Mouse (Mus musculus) embryo, embryonic 10 days (tissue): Measurements from ENCODE around the gene Nup98.
A peak's percentile ranks its signal among the peaks of the same experiment; 100 is the strongest.

Source experiments
- DNase-seq: peaks from one replicate; pipeline ENCODE4 v3.0.0-alpha.2; 2015; ENCODE audit warnings: low spot score

Nup98 gene

DNA sequence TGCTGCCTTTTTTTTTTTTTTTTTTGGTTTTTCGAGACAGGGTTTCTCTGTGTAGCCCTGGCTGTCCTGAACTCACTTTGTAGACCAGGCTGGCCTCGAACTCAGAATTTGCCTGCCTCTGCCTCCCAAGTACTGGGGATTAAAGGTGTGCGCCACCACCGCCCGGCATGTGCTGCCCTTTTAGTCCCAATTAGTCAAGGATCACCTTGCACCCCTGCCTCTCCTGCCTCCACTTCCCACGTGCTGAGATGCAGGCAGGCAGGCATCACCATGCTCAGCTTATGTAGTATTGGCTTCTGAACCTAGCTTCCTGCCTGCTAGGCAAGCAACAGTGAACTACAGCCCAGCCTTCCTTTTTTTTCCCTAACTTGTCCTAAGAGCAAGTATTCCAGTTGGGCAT lies 92.6 kb downstream of the Nup98 start:
- DNase-seq = no peak

- DNase-seq = no peak
Observed at GRCm38 (mm10) chr7:102116579-102117331, 93.2 kb downstream of the Nup98 start, which contains the start of gene Chrna10. TSS of gene Chrna10 (minus strand) at chr7:102116828.

- DNase-seq = no peak
Observed at GRCm38 (mm10) chr7:102113151-102113729, 96.7 kb downstream of the Nup98 start.

GRCm38 (mm10) chr7:102109746-102110145 lies 100.2 kb downstream of the Nup98 start:
- no peak for DNase-seq

DNA sequence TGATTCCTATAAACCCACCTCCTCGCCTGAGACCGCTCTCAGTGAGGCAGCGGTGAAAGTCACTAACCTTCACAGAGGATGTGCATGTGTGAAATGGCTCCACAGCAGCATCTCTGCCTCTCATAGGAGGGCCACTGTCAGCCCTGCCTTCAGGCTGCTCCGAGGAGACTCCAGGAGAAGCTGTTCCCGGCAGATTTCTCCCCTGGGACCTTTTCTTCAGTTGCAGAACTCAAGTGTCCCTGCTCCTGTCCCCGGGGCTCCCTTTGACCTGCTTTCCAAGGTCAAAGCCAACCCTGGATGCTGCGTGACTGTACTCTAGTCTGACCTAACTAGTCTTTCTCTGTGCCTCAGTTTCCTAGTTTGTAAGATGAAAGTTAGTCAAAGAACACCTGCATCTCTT lies 100.8 kb downstream of the Nup98 start, which contains the start of gene Art5:
TSS of gene Art5 (minus strand) at position 319 of the 400 bp plus-strand sequence.
- DNase-seq = no peak

GRCm38 (mm10) chr7:102108206-102108605 lies 101.8 kb downstream of the Nup98 start:
- no peak for DNase-seq

GRCm38 (mm10) chr7:102106700-102107141 lies 103.3 kb downstream of the Nup98 start:
- DNase-seq = peak; percentile 54

GRCm38 (mm10) chr7:102104126-102104525 lies 105.8 kb downstream of the Nup98 start:
- no peak for DNase-seq

- DNase-seq = no peak
Observed at GRCm38 (mm10) chr7:102103555-102103954, 106.4 kb downstream of the Nup98 start.

DNA sequence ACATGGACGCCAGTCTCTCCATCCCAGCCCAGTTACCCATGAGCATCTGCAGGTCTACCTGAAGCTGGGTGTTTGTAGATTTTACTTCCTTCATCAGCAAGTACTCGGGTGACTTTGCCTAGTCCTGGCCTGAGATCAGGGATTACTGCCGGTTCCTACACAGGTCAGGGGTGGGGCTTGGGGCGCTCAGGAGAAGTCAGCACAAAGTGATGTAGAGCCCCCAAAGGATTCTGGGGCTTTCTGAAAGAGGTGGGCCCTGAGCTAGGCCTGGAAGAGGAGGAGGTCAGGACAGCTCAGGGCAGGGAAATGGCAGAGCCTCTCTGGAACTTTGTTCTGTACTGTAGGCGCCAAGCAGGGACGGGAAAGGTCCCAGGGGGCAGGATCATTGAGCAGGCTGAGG lies 107.3 kb downstream of the Nup98 start:
- no peak for DNase-seq

- DNase-seq = peak; percentile 42
Observed at GRCm38 (mm10) chr7:102102241-102102640, 107.7 kb downstream of the Nup98 start.

DNA sequence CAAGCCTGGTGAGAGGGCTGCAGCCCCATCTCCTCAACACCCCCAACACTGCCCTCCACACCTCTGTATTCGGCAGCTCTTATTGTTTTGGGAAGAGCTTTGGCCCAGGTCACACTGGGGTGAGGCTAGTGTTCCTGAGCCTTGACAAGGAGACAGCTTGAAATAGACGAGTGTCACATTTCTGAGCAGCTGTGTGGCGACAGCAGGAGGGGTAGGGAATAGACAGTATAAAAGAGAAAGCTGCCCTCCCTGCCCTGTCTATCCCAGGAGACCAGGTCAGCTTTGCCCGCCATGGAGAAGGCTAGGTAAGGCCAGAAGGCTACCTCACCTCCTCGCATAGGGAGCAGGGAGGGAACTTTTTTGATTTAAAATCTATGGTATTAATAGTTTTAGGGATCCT lies 108.5 kb downstream of the Nup98 start, which contains the start of gene Art1:
TSS of gene Art1 (plus strand) at position 257 of the 400 bp plus-strand sequence.
- DNase-seq = peak; percentile 28

GRCm38 (mm10) chr7:102100868-102101267 lies 109.1 kb downstream of the Nup98 start:
- no peak for DNase-seq

GRCm38 (mm10) chr7:102099760-102100661 lies 110.0 kb downstream of the Nup98 start:
- DNase-seq = peak; percentile 78

- no peak for DNase-seq
Observed at GRCm38 (mm10) chr7:102087336-102087735, 122.6 kb downstream of the Nup98 start.

- DNase-seq = no peak
Observed at GRCm38 (mm10) chr7:102084041-102084696, 125.8 kb downstream of the Nup98 start.

GRCm38 (mm10) chr7:102082816-102083215 lies 127.2 kb downstream of the Nup98 start, which contains the start of gene Trpc2:
TSS of gene Trpc2 (plus strand) at chr7:102083116.
- DNase-seq = no peak

DNA sequence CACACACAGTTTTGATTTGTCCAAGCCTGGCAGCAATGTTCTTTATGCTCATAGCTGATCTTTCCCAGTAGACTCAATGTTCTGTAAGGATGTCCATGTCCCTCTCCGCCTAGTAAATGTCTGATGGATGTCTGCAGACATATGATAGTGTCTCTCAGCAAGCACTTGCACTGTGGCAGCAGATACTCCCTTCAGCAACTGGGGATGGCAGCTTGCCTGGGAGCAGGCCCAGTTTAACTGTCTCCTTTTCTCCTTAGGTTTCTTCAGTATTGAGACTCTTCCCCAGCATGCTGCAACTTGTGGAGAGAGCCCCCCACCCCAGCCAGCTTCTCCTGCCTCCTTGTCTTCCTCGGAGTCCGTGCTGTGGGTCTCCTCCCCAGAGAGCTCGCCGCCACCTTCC lies 128.2 kb downstream of the Nup98 start:
- DNase-seq = no peak

GRCm38 (mm10) chr7:102080311-102080710 lies 129.7 kb downstream of the Nup98 start:
- DNase-seq = no peak

DNA sequence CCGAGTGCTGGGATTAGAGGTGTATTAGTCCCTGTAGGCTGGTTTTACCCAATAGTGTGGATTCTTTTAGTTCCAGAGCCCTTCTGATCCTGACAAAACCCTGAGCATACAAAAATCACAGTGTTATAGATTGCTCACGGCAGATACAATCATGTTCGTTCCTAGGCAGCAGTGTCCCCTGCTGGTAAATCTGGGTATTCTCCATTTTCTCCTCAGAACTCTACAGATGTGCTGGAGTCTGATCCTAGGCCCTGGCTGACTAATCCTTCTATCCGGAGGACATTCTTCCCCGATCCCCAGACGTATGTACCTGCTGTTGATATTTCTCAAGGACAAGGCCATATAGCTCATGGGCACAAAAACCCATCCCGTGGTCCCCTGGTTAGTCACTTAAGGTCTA lies 131.5 kb downstream of the Nup98 start:
- DNase-seq = no peak

- DNase-seq = peak; percentile 64
Observed at GRCm38 (mm10) chr7:102076714-102077296, 133.2 kb downstream of the Nup98 start.
